Mouse (Mus musculus) common myeloid progenitor, adult 5-6 weeks (primary cell): ENCODE results near the gene Trim43a. TPM values are rescaled to one million over a fixed set of nuclear protein-coding genes. Genes with fewer than 3 reads are reported as not detected.
A peak's percentile ranks its signal among the peaks of the same experiment; 100 is the strongest.
"Not testable (repeated sequence)": the region's sequence is repeated elsewhere in the genome, so short reads cannot be mapped to it uniquely, and the experiment has no call there.

Experiments
- ATAC-seq: replicated peaks from 2 replicates; pipeline ENCODE4 v1.8.0; 2016; ENCODE audit warnings: low read depth, mild to moderate bottlenecking, moderate TSS enrichment, inconsistent platforms; ENCODE audit not compliant: poor library complexity, severe bottlenecking
- total RNA-seq: library from RNA; stranded (forward); fragments of 200-1000, 187-1606 nt; gene quantifications from 2 replicates; pipeline ENCODE4 v1.2.3, GENCODE M21; 2017

The Trim43a gene
- not detected in 2 replicates for total RNA-seq

- not testable (repeated sequence) for ATAC-seq
Observed at GRCm38 (mm10) chr9:88580591-88580990, at the start of gene Trim43a. Gene Trim43a, plus strand, starts transcription at chr9:88580891.

GRCm38 (mm10) chr9:88534093-88534492 is 46.6 kb upstream of the Trim43a start:
- no peak for ATAC-seq

GRCm38 (mm10) chr9:88539546-88540224 is 41.0 kb upstream of the Trim43a start:
- peak; percentile 85 for ATAC-seq

- peak; percentile 55 for ATAC-seq
Observed at GRCm38 (mm10) chr9:88542816-88543215, 37.9 kb upstream of the Trim43a start.

- ATAC-seq = no peak
Observed at GRCm38 (mm10) chr9:88545534-88545933, 35.2 kb upstream of the Trim43a start.

- ATAC-seq = peak; percentile 51
Observed at GRCm38 (mm10) chr9:88546166-88546565, 34.5 kb upstream of the Trim43a start.

GRCm38 (mm10) chr9:88546657-88547056 is 34.0 kb upstream of the Trim43a start:
- no peak for ATAC-seq

GRCm38 (mm10) chr9:88547270-88547669 is 33.4 kb upstream of the Trim43a start:
- ATAC-seq = peak; percentile 72

- ATAC-seq = peak; percentile 80
Observed at GRCm38 (mm10) chr9:88547851-88548613, 32.7 kb upstream of the Trim43a start, which contains the start of gene Zfp949. Gene Zfp949, plus strand, starts transcription at chr9:88548020.

GRCm38 (mm10) chr9:88548614-88548945 is 32.1 kb upstream of the Trim43a start:
- ATAC-seq = no peak

- peak; percentile 84 for ATAC-seq
Observed at GRCm38 (mm10) chr9:88553071-88553470, 27.6 kb upstream of the Trim43a start.

GRCm38 (mm10) chr9:88558146-88558545 is 22.5 kb upstream of the Trim43a start:
- ATAC-seq = no peak

- ATAC-seq = not testable (repeated sequence)
Observed at GRCm38 (mm10) chr9:88561476-88561875, 19.2 kb upstream of the Trim43a start.

GRCm38 (mm10) chr9:88570471-88570870 is 10.2 kb upstream of the Trim43a start:
- not testable (repeated sequence) for ATAC-seq

GRCm38 (mm10) chr9:88593708-88594107 is 13.0 kb downstream of the Trim43a start:
- ATAC-seq = not testable (repeated sequence)

GRCm38 (mm10) chr9:88599206-88600162 is 18.8 kb downstream of the Trim43a start:
- peak; percentile 98 for ATAC-seq

- not testable (repeated sequence) for ATAC-seq
Observed at GRCm38 (mm10) chr9:88625803-88626514, 45.3 kb downstream of the Trim43a start.

- ATAC-seq = not testable (repeated sequence)
Observed at GRCm38 (mm10) chr9:88638125-88638524, 57.4 kb downstream of the Trim43a start.
